Mouse (Mus musculus) kidney, adult 2 months (tissue): ENCODE measurements at regions not wholly inside any gene's neighbourhood (a gene's known extent, or its start where the extent isn't known, plus 50 kb on each side); places are given as distances from the start of the nearest gene placed in this dataset.

Experiments used
- CTCF ChIP-seq: fragments of 200-500 bp; conservative IDR thresholded peaks from 2 replicates; pipeline ENCODE4 v1.5.1; 2011; ENCODE audit warnings: low read depth, mild to moderate bottlenecking, control low read depth, low read length, moderate library complexity, mixed read lengths; ENCODE audit not compliant: insufficient read depth, insufficient read length
- POLR2A ChIP-seq: fragments of 200-500 bp; IDR thresholded peaks from one replicate; pipeline ENCODE4 v1.6.1; 2011; ENCODE audit warnings: low read depth, low read length, control low read depth

DNA sequence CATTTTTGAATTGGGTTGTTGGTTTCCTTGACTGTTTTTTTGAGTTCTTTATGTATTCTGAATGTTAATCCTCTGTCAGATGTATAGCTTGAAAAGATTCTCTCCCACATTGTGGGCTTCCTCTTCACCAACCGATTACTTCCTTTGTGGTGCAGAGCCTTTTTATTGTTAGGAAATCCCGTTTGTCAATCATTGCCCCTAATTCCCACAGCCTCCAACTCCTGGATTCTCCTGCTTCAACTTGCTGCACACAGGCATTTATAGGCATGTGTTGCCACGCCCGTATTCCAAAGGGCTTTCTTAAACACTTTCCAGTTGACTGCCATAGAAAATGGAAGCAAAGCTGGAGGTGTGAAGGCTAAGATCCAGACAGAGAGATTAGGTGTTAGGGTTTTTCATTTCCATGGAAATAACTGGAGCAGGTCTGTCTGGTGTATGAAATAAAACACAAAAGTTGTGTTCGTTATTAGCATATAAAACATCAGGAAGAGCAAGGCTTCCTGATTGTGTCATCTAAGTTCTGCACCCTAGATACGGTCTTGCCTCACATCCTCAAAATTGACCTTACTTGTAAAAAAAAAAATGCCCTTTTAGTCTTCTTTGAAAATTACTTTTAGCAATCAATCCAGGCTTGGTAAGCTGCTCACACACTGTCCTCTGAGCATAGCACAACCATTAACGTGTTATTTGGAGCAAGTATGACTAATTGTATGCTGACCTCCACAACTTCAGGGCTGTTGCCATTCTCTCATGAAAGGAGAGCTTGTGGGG lies 87.7 kb upstream of the Tex13c2 start:
- TF ChIP-seq POLR2A, result no peak
- no peak for TF ChIP-seq CTCF
